Comparison of ENCODE assay signal across 21 mouse cellular contexts in genomic region chr4:154858601-154859000, GRCm38 (mm10). TPM values are rescaled to one million over a fixed set of nuclear protein-coding genes. Genes with fewer than 3 reads are reported as not detected.
"Had no signal": no experiment of that assay in that cellular context is flagged by ENCODE, and none has a peak within 500 bp of the region (broad histone marks: within the 10 kb centered on the region; RNA-seq: fewer than 3 reads in every experiment).

No protein-coding gene starts in this region.

- H3K9me3 ChIP-seq: lung, embryonic 15.5 days; midbrain, embryonic 13.5 days; midbrain, embryonic 15.5 days; neural tube, embryonic 12.5 days; stomach, embryonic 15.5 days had no signal

- H3K9ac ChIP-seq: liver, postnatal 0 days; lung, embryonic 15.5 days; midbrain, embryonic 13.5 days; midbrain, embryonic 15.5 days; neural tube, embryonic 12.5 days; stomach, embryonic 15.5 days had no signal

- H3K27ac ChIP-seq: lung, embryonic 15.5 days; macrophage; midbrain, embryonic 13.5 days; midbrain, embryonic 15.5 days; neural tube, embryonic 12.5 days; stomach, embryonic 15.5 days; stomach, postnatal 0 days had no signal

- DNase-seq: liver, postnatal 0 days; lung, adult 2 months; lung, postnatal 14 days; lung, postnatal 36 days; right cerebral cortex, postnatal 14 days; thymus, adult 2 months; thymus, postnatal 25 days; thymus, postnatal 4 days had no signal

- H3K36me3 ChIP-seq: lung, embryonic 15.5 days; midbrain, embryonic 13.5 days; midbrain, embryonic 15.5 days; neural tube, embryonic 12.5 days; stomach, embryonic 15.5 days had no signal

- H3K4me3 ChIP-seq: lung, embryonic 15.5 days; megakaryocyte, embryonic 14.5 days; midbrain, embryonic 13.5 days; midbrain, embryonic 15.5 days; neural tube, embryonic 12.5 days; stomach, embryonic 15.5 days had no signal

- H3K4me2 ChIP-seq: lung, embryonic 15.5 days; midbrain, embryonic 11.5 days; midbrain, embryonic 13.5 days; midbrain, embryonic 15.5 days; neural tube, embryonic 12.5 days; stomach, embryonic 15.5 days had no signal

- ATAC-seq: liver, postnatal 0 days; lung, postnatal 0 days; midbrain, embryonic 13.5 days; midbrain, embryonic 15.5 days had no signal

- H3K27me3 ChIP-seq: midbrain, embryonic 15.5 days had no signal

RNA-seq across cellular contexts. Expression of gene Mmel1, which starts 10.8 kb away (rescaled TPM):
- total RNA-seq: megakaryocyte progenitor cell, adult 5-6 weeks; neutrophil, adult 5-6 weeks had no signal
- polyA plus RNA-seq: macrophage; stomach, postnatal 0 days had no signal

RNA-seq across cellular contexts. Expression of gene Ttc34, which starts 21.3 kb away (rescaled TPM):
- total RNA-seq: megakaryocyte progenitor cell, adult 5-6 weeks; monocyte, adult 5-6 weeks; neutrophil, adult 5-6 weeks had no signal
- polyA plus RNA-seq: liver, postnatal 0 days; macrophage had no signal
